Mouse (Mus musculus) frontal cortex, postnatal 14 days (tissue): ENCODE data around the gene Nav2.

Experiments used
- DNase-seq, 2 experiments: peaks; one replicate each; pipeline ENCODE4 v3.0.0; 2022; ENCODE audit warnings: low spot score in 2 of 2

Gene Nav2

GRCm38 (mm10) chr7:49357441-49358165 is 449.1 kb downstream of the Nav2 start:
- no peak for DNase-seq

GRCm38 (mm10) chr7:49359120-49359519 is 450.6 kb downstream of the Nav2 start:
- no peak for DNase-seq

- no peak for DNase-seq
Observed at GRCm38 (mm10) chr7:49360597-49360996, 452.1 kb downstream of the Nav2 start.

- no peak for DNase-seq
Observed at GRCm38 (mm10) chr7:49361465-49362090, 453.1 kb downstream of the Nav2 start.

GRCm38 (mm10) chr7:49364486-49365162 is 456.1 kb downstream of the Nav2 start:
- no peak for DNase-seq

GRCm38 (mm10) chr7:49368590-49368989 is 460.1 kb downstream of the Nav2 start:
- no peak for DNase-seq

- DNase-seq, result no peak
Observed at GRCm38 (mm10) chr7:49369006-49369405, 460.5 kb downstream of the Nav2 start.

- no peak for DNase-seq
Observed at GRCm38 (mm10) chr7:49369809-49370473, 461.4 kb downstream of the Nav2 start.

GRCm38 (mm10) chr7:49371345-49371744 is 462.8 kb downstream of the Nav2 start:
- no peak for DNase-seq

GRCm38 (mm10) chr7:49371972-49372371 is 463.5 kb downstream of the Nav2 start:
- DNase-seq, result no peak

GRCm38 (mm10) chr7:49373173-49373572 is 464.7 kb downstream of the Nav2 start:
- no peak for DNase-seq

GRCm38 (mm10) chr7:49373661-49374060 is 465.1 kb downstream of the Nav2 start:
- no peak for DNase-seq

GRCm38 (mm10) chr7:49375499-49375974 is 467.0 kb downstream of the Nav2 start:
- no peak for DNase-seq

- DNase-seq, result no peak
Observed at GRCm38 (mm10) chr7:49378608-49379007, 470.1 kb downstream of the Nav2 start.

- DNase-seq, result no peak
Observed at GRCm38 (mm10) chr7:49380940-49381339, 472.4 kb downstream of the Nav2 start.

- no peak for DNase-seq
Observed at GRCm38 (mm10) chr7:49382884-49383283, 474.4 kb downstream of the Nav2 start.

GRCm38 (mm10) chr7:49388137-49388536 is 479.6 kb downstream of the Nav2 start:
- DNase-seq, result no peak

- no peak for DNase-seq
Observed at GRCm38 (mm10) chr7:49390312-49390711, 481.8 kb downstream of the Nav2 start.

- no peak for DNase-seq
Observed at GRCm38 (mm10) chr7:49390829-49391228, 482.3 kb downstream of the Nav2 start.

- DNase-seq, result no peak
Observed at GRCm38 (mm10) chr7:49392180-49392579, 483.7 kb downstream of the Nav2 start.

- DNase-seq, result no peak
Observed at GRCm38 (mm10) chr7:49392834-49393233, 484.3 kb downstream of the Nav2 start.

GRCm38 (mm10) chr7:49393857-49394256 is 485.3 kb downstream of the Nav2 start:
- no peak for DNase-seq
